Mouse (Mus musculus) forebrain, embryonic 16.5 days (tissue): ENCODE measurements around the gene Gm49387. TPM values are rescaled to one million over a fixed set of nuclear protein-coding genes. Genes with fewer than 3 reads are reported as not detected.

Experiments
- ATAC-seq: fragments of 200-750 bp; cut with Nextera tagmentation; 2 replicates; pipeline ENCODE4 v1.8.0; 2017; ENCODE audit warnings: mild to moderate bottlenecking, moderate library complexity
- H3K27ac ChIP-seq: fragments of 300-500 bp; sonication (generic); 2 replicates; pipeline ENCODE4 v1.5.1; 2014; ENCODE audit warnings: low read length, control low read depth
- H3K27me3 ChIP-seq: fragments of 300-500 bp; sonication (generic); replicated peaks from 2 replicates; pipeline ENCODE4 v1.6.1; 2014; ENCODE audit warnings: low read length; ENCODE audit not compliant: control insufficient read depth, insufficient read depth
- H3K36me3 ChIP-seq: fragments of 300-500 bp; sonication (generic); 2 replicates; pipeline ENCODE4 v1.6.1; 2014; ENCODE audit not compliant: control insufficient read depth, insufficient read depth
- H3K4me1 ChIP-seq: fragments of 300-500 bp; sonication (generic); replicated peaks from 2 replicates; pipeline ENCODE4 v1.6.1; 2014; ENCODE audit warnings: low read length; ENCODE audit not compliant: control insufficient read depth, insufficient read depth
- H3K4me2 ChIP-seq: fragments of 300-500 bp; sonication (generic); 2 replicates; pipeline ENCODE4 v1.6.1; 2014; ENCODE audit warnings: mild to moderate bottlenecking, low read length, control low read depth
- H3K4me3 ChIP-seq: fragments of 300-500 bp; sonication (generic); replicated peaks from 2 replicates; pipeline ENCODE4 v1.5.1; 2014; ENCODE audit warnings: mild to moderate bottlenecking, low read length, control low read depth
- H3K9ac ChIP-seq: fragments of 300-500 bp; sonication (generic); replicated peaks from 2 replicates; pipeline ENCODE4 v1.6.1; 2014; ENCODE audit warnings: low read depth, low read length, control low read depth
- H3K9me3 ChIP-seq: fragments of 300-500 bp; sonication (generic); 2 replicates; pipeline ENCODE4 v1.6.1; 2016; ENCODE audit warnings: low read length; ENCODE audit not compliant: control insufficient read depth
- WGBS: fragments of 180-500 bp; shearing (Covaris S2); extraction: QIAGEN DNeasy Blood & Tissue Kit; methylation state at CpG from one replicate; pipeline ENCODE4 v1.1.7; 2014; 5-methylcytosine and 5-hydroxymethylcytosine counted together
- polyA plus RNA-seq: library from polyadenylated mRNA; unstranded; fragments of >200 nt; fragmentation: Nextera tagmentation; extraction: Ambion mirVana; gene quantifications from 2 replicates; pipeline ENCODE4 v1.2.1, GENCODE M21; 2015

Gene Gm49387
- polyA plus RNA-seq, 1 experiment from 2014 or later: not detected

GRCm38 (mm10) chr14:31572561-31573175 lies 68.0 kb downstream of the Gm49387 start:
- no peak overlapping the region for H3K9ac ChIP-seq

GRCm38 (mm10) chr14:31571419-31571818 lies 69.3 kb downstream of the Gm49387 start:
- Histone ChIP-seq H3K9me3 (no peaks in the 10 kb centered on the region), H3K27me3 (no peaks in the 10 kb centered on the region)

More at GRCm38 (mm10) chr14:31572561-31573175, 68.0 kb downstream of the Gm49387 start:
- Histone ChIP-seq H3K4me2 (no peak overlapping the region), H3K9me3 (no peaks in the 10 kb centered on the region), H3K27me3 (no peaks in the 10 kb centered on the region), H3K4me3 (no peak overlapping the region), H3K36me3 (no peaks in the 10 kb centered on the region), H3K27ac (no peak overlapping the region), H3K4me1 (no peaks in the 10 kb centered on the region)
- ATAC-seq: no peak
- WGBS: 79% methylated on average over 9 of the region's 9 CpGs

GRCm38 (mm10) chr14:31570131-31570951 lies 70.3 kb downstream of the Gm49387 start:
- no peak for ATAC-seq
- Histone ChIP-seq H3K4me2 (no peak overlapping the region), H3K36me3 (no peaks in the 10 kb centered on the region), H3K4me3 (no peak overlapping the region), H3K27ac (no peak overlapping the region), H3K4me1 (no peaks in the 10 kb centered on the region), H3K9me3 (no peaks in the 10 kb centered on the region), H3K9ac (no peak overlapping the region), H3K27me3 (no peaks in the 10 kb centered on the region)
- 82% methylated on average over 6 of the region's 6 CpGs for WGBS

More at GRCm38 (mm10) chr14:31571419-31571818, 69.3 kb downstream of the Gm49387 start:
- H3K9ac ChIP-seq: no peak overlapping the region
- no peak overlapping the region for H3K27ac ChIP-seq
- no peak overlapping the region for H3K4me2 ChIP-seq
- no peaks in the 10 kb centered on the region for H3K4me1 ChIP-seq
- no peak overlapping the region for H3K4me3 ChIP-seq
- 90% methylated on average over 5 of the region's 5 CpGs for WGBS
- no peaks in the 10 kb centered on the region for H3K36me3 ChIP-seq
- ATAC-seq: no peak

- 52% methylated on average over 7 of the region's 7 CpGs for WGBS
- no peak overlapping the region for H3K9ac ChIP-seq
- H3K9me3 ChIP-seq: no peaks in the 10 kb centered on the region
- H3K27me3 ChIP-seq: no peaks in the 10 kb centered on the region
- no peaks in the 10 kb centered on the region for H3K36me3 ChIP-seq
- ATAC-seq: no peak
- no peak overlapping the region for H3K4me3 ChIP-seq
- H3K4me1 ChIP-seq: no peaks in the 10 kb centered on the region
- H3K4me2 ChIP-seq: no peak overlapping the region
- H3K27ac ChIP-seq: no peak overlapping the region
Observed at GRCm38 (mm10) chr14:31569151-31569631, 71.5 kb downstream of the Gm49387 start.

GRCm38 (mm10) chr14:31565478-31566212 lies 75.0 kb downstream of the Gm49387 start:
- no peak overlapping the region for H3K4me3 ChIP-seq
- 69% methylated on average over 9 of the region's 9 CpGs for WGBS
- H3K4me2 ChIP-seq: no peak overlapping the region
- H3K9me3 ChIP-seq: no peaks in the 10 kb centered on the region
- ATAC-seq: no peak
- H3K9ac ChIP-seq: no peak overlapping the region
- no peak overlapping the region for H3K27ac ChIP-seq
- H3K36me3 ChIP-seq: no peaks in the 10 kb centered on the region
- H3K4me1 ChIP-seq: no peaks in the 10 kb centered on the region
- no peaks in the 10 kb centered on the region for H3K27me3 ChIP-seq

GRCm38 (mm10) chr14:31564452-31565179 lies 76.1 kb downstream of the Gm49387 start:
- Histone ChIP-seq H3K27me3 (no peaks in the 10 kb centered on the region), H3K4me1 (no peaks in the 10 kb centered on the region), H3K4me3 (no peak overlapping the region), H3K36me3 (no peaks in the 10 kb centered on the region), H3K9ac (no peak overlapping the region), H3K27ac (no peak overlapping the region), H3K9me3 (no peaks in the 10 kb centered on the region), H3K4me2 (no peak overlapping the region)
- WGBS: 41% methylated on average over 6 of the region's 6 CpGs
- ATAC-seq: no peak

GRCm38 (mm10) chr14:31560886-31561285 lies 79.8 kb downstream of the Gm49387 start:
- ATAC-seq: no peak
- Histone ChIP-seq H3K4me3 (no peak overlapping the region), H3K27me3 (no peaks in the 10 kb centered on the region), H3K27ac (no peak overlapping the region), H3K4me1 (no peaks in the 10 kb centered on the region), H3K4me2 (no peak overlapping the region), H3K9ac (no peak overlapping the region), H3K36me3 (no peaks in the 10 kb centered on the region), H3K9me3 (no peaks in the 10 kb centered on the region)
- 48% methylated on average over 5 of the region's 5 CpGs for WGBS

- H3K27me3 ChIP-seq: no peaks in the 10 kb centered on the region
- 61% methylated on average over 5 of the region's 5 CpGs for WGBS
- ATAC-seq: no peak
Observed at GRCm38 (mm10) chr14:31559216-31559615, 81.5 kb downstream of the Gm49387 start.

More at GRCm38 (mm10) chr14:31559216-31559615, 81.5 kb downstream of the Gm49387 start:
- no peaks in the 10 kb centered on the region for H3K36me3 ChIP-seq
- H3K27ac ChIP-seq: no peak overlapping the region
- no peaks in the 10 kb centered on the region for H3K9me3 ChIP-seq
- H3K9ac ChIP-seq: no peak overlapping the region
- H3K4me1 ChIP-seq: no peaks in the 10 kb centered on the region
- H3K4me2 ChIP-seq: no peak overlapping the region
- H3K4me3 ChIP-seq: no peak overlapping the region
